Mouse (Mus musculus) limb, embryonic 11.5 days (tissue): ENCODE data around the gene Gabrb3. TPM values are rescaled to one million over a fixed set of nuclear protein-coding genes. Genes with fewer than 3 reads are reported as not detected.

Experiments
- ATAC-seq: fragments of 200-750 bp; cut with Nextera tagmentation; 2 replicates; pipeline ENCODE4 v1.8.0; 2017; ENCODE audit warnings: low read depth; ENCODE audit not compliant: insufficient number of reproducible peaks, low FRiP score, low TSS enrichment
- DNase-seq: peaks from one replicate; pipeline ENCODE4 v3.0.0-alpha.2; 2015; ENCODE audit warnings: low spot score
- H3K27ac ChIP-seq: fragments of 300-500 bp; sonication (generic); replicated peaks from 2 replicates; pipeline ENCODE4 v1.5.1; 2014; ENCODE audit warnings: low read depth, mild to moderate bottlenecking, low read length
- H3K27me3 ChIP-seq: fragments of 300-500 bp; sonication (generic); 2 replicates; pipeline ENCODE4 v1.6.1; 2014; ENCODE audit warnings: mild to moderate bottlenecking, low read length, mixed read lengths; ENCODE audit not compliant: control insufficient read depth, insufficient read depth
- H3K36me3 ChIP-seq: fragments of 300-500 bp; sonication (generic); 2 replicates; pipeline ENCODE4 v1.6.1; 2014; ENCODE audit warnings: mild to moderate bottlenecking, low read length, moderate library complexity, mixed read lengths; ENCODE audit not compliant: control insufficient read depth, insufficient read depth
- H3K4me1 ChIP-seq: fragments of 300-500 bp; sonication (generic); 2 replicates; pipeline ENCODE4 v1.6.1; 2014; ENCODE audit warnings: low read length, mixed read lengths; ENCODE audit not compliant: control insufficient read depth, insufficient read depth
- H3K4me2 ChIP-seq: fragments of 300-500 bp; sonication (generic); 2 replicates; pipeline ENCODE4 v1.6.1; 2014; ENCODE audit warnings: low read depth, mild to moderate bottlenecking, moderate library complexity; ENCODE audit not compliant: severe bottlenecking
- H3K4me3 ChIP-seq: fragments of 300-500 bp; sonication (generic); 2 replicates; pipeline ENCODE4 v1.5.1; 2014; ENCODE audit warnings: low read depth, low read length
- H3K9ac ChIP-seq: fragments of 300-500 bp; sonication (generic); 2 replicates; pipeline ENCODE4 v1.6.1; 2014; ENCODE audit warnings: mild to moderate bottlenecking, low read length
- H3K9me3 ChIP-seq: fragments of 300-500 bp; sonication (generic); 2 replicates; pipeline ENCODE4 v1.6.1; 2016; ENCODE audit warnings: low read length; ENCODE audit not compliant: control insufficient read depth
- WGBS: fragments of 180-500 bp; shearing (Covaris S2); extraction: QIAGEN DNeasy Blood & Tissue Kit; methylation state at CpG from one replicate; pipeline ENCODE4 v1.1.7; 2014; 5-methylcytosine and 5-hydroxymethylcytosine counted together
- polyA plus RNA-seq: library from polyadenylated mRNA; unstranded; fragments of >200 nt; fragmentation: Nextera tagmentation; extraction: Ambion mirVana; gene quantifications from 2 replicates; pipeline ENCODE4 v1.2.1, GENCODE M21; 2014

Gabrb3 gene
- polyA plus RNA-seq, 1 experiment from 2014 or later = 0.69 TPM

DNA sequence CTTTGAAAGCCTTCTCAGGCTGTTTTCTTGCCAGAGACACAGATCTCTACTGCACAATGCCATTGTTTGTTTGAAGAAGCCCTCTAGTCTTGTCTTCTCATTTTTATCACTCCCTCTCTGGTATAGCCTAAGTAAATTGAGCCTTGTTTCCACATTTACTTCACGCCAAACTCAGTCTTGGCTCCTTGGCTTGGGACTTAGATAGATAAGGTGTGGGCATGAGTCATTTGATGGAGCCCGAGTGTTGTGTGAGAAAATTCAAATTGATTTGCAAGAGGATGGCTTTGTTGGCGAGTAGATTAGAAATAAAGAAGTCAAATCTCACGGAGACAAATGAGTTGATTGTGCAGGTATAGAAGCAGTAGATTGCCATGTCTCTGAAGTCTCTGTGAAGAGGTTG lies 204.2 kb downstream of the Gabrb3 start:
- no peaks in the 10 kb centered on the region for H3K4me1 ChIP-seq
- no peak overlapping the region for H3K9ac ChIP-seq
- no peak overlapping the region for H3K4me3 ChIP-seq
- H3K9me3 ChIP-seq = no peaks in the 10 kb centered on the region
- no peak overlapping the region for H3K4me2 ChIP-seq
- DNase-seq = no peak
- no peaks in the 10 kb centered on the region for H3K36me3 ChIP-seq
- WGBS = 84% methylated on average over 4 of the region's 4 CpGs
- H3K27ac ChIP-seq = no peak overlapping the region
- ATAC-seq = no peak
- no peaks in the 10 kb centered on the region for H3K27me3 ChIP-seq

DNA sequence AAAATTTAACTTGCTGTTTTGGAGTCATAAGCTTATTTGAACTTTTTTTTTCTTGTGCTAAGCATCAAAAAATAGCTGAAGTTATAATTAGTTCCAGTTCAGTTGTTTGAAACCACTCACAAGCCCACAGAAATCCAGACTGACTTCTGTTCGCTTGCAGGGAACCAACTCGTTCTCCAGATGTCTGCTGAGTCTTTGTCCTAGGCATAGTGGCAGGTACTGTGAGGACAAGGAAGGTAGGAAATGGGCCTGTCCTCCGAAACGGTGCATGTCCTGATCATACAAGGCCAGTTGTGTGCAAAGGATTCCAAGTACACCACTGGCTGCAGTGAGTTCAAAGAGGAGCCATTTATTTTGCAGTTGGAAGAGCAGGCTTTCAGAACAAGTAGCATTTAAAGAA lies 215.5 kb downstream of the Gabrb3 start:
- Histone ChIP-seq H3K4me2 (no peak overlapping the region), H3K27me3 (no peaks in the 10 kb centered on the region), H3K4me3 (no peak overlapping the region), H3K27ac (no peak overlapping the region), H3K36me3 (no peaks in the 10 kb centered on the region), H3K4me1 (no peaks in the 10 kb centered on the region), H3K9ac (no peak overlapping the region), H3K9me3 (no peaks in the 10 kb centered on the region)
- ATAC-seq (no peak), DNase-seq (no peak)
- 64% methylated on average over 4 of the region's 4 CpGs for WGBS

DNA sequence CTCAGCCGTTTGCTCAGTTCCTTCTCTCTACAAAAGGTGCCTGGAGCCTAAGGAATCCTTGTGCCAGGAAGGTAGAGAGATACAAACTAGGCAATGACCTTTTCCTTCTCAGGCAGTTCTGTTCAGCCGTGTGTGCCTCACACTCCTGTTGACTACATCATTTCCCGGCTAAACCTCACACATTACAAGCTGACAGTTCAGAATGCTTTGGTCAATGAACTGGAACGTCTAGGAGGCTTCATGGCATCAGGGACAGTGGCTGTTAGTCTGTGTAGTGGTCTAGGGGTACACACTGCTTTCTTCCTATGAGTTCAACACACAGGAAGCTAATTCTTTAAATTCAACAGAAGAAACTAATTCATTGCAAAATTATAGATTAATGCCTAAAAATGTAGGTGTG lies 216.2 kb downstream of the Gabrb3 start:
- Histone ChIP-seq H3K4me2 (no peak overlapping the region), H3K4me3 (no peak overlapping the region), H3K9me3 (no peaks in the 10 kb centered on the region), H3K4me1 (no peaks in the 10 kb centered on the region), H3K36me3 (no peaks in the 10 kb centered on the region), H3K27ac (no peak overlapping the region), H3K27me3 (no peaks in the 10 kb centered on the region), H3K9ac (no peak overlapping the region)
- DNase-seq = no peak
- 62% methylated on average over 4 of the region's 4 CpGs for WGBS
- ATAC-seq = no peak

DNA sequence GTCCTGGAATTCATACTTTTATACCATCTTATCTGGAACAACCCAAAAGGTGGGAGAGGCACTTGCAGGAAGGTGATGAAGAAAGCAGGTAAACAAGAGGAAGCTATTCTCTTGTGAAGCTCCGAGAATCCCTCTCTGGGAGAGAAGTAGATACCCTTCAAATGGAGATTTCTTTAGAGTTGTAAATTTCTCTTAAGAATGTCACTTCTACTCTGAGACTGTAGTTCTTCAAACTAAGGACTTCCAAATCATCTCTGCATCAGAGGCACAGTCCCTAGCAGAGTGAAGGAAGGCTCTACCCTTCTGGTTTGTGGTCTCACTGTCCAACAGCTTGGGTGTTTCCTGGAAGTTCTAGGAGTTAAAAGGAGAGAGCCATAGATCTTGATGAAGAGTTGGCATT lies 221.3 kb downstream of the Gabrb3 start:
- 57% methylated on average over 1 of the region's 1 CpGs for WGBS
- no peak for DNase-seq

DNA sequence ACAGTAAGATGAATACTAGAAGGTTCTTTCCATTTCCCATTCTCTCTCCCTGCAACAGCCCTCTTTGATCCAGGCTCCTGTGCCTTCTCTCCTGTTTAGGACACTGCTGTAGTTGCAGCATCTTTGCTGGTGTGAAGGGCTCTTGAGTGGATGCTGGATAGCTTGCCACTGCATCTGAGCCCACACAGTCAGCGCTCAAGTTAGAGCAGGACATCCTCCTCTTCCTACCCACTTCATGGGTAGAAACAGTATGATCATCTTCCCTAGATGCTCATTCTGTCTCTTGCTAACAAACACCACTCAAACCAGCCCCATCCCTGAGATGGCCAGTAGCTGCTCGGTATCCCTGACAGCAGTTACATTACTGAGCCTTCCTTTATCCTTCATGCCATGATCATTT lies 227.9 kb downstream of the Gabrb3 start:
- WGBS = 87% methylated on average over 2 of the region's 2 CpGs
- ATAC-seq = no peak

More for the DNA sequence above, 221.3 kb downstream of the Gabrb3 start:
- Histone ChIP-seq H3K27me3 (no peaks in the 10 kb centered on the region), H3K4me1 (no peaks in the 10 kb centered on the region), H3K4me3 (no peak overlapping the region), H3K9me3 (no peaks in the 10 kb centered on the region), H3K27ac (no peak overlapping the region), H3K4me2 (no peak overlapping the region), H3K9ac (no peak overlapping the region), H3K36me3 (no peaks in the 10 kb centered on the region)
- ATAC-seq = no peak

DNA sequence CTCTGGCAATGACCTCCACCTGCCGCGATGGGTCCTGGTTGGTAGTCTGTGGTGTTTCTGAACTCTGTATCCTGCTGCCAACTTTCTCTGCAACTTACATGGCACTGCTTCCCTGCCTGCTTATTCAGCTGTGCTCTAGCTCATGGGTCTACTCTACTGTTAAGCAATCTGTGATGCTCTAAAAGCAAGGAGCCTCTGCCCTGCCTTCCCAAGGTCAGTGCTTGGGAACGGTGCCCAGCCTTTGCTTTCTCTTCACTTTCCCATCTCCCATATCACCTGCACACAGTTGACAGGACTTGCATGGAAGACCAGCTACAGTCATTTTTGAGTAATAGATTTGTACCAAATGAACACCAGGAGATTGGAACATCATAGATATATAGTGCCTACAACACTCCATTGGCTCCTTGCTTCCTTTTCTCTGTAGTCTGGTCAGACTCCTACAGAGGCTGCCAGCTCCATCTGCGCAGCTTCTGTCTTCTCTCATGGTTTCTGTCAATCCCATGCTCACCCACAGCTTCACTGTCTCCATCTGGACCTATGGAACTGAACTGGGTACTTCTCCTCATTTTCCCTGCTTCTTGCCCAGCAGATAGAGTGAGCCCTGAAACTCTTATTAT lies 228.8 kb downstream of the Gabrb3 start:
- 94% methylated on average over 4 of the region's 4 CpGs for WGBS
- Histone ChIP-seq H3K9me3 (no peaks in the 10 kb centered on the region), H3K27me3 (no peaks in the 10 kb centered on the region), H3K27ac (no peak overlapping the region), H3K4me1 (no peaks in the 10 kb centered on the region), H3K36me3 (no peaks in the 10 kb centered on the region), H3K4me3 (no peak overlapping the region), H3K9ac (no peak overlapping the region), H3K4me2 (no peak overlapping the region)
- ATAC-seq (no peak), DNase-seq (no peak)

More for the DNA sequence above, 227.9 kb downstream of the Gabrb3 start:
- Histone ChIP-seq H3K4me2 (no peak overlapping the region), H3K9ac (no peak overlapping the region), H3K4me1 (no peaks in the 10 kb centered on the region), H3K9me3 (no peaks in the 10 kb centered on the region), H3K4me3 (no peak overlapping the region), H3K27me3 (no peaks in the 10 kb centered on the region), H3K27ac (no peak overlapping the region), H3K36me3 (no peaks in the 10 kb centered on the region)
- no peak for DNase-seq

DNA sequence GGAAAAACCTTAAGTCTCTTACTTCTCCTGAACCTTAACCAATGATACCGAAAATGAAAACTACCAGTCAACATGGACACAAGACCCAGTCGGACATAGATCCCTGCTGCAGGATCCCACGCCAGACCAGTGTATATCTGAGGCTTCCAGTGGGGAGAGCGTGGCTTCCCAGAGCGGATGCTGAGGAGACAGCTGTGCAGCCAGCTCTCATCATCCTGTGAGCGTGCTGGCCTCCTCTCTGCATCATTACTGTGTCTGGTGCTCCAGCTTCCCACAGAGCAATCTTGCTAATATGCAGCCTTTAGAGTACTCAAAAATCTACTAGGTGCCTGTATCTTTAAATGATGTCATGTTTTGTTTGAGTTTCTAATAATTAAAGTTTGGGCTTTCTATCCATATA lies 257.9 kb downstream of the Gabrb3 start:
- no peak for ATAC-seq
- H3K9ac ChIP-seq = no peak overlapping the region
- no peak overlapping the region for H3K4me2 ChIP-seq
- no peaks in the 10 kb centered on the region for H3K9me3 ChIP-seq
- no peak for DNase-seq
- H3K27me3 ChIP-seq = no peaks in the 10 kb centered on the region
- H3K4me3 ChIP-seq = no peak overlapping the region
- WGBS = 87% methylated on average over 6 of the region's 6 CpGs
- no peaks in the 10 kb centered on the region for H3K4me1 ChIP-seq
- H3K36me3 ChIP-seq = no peaks in the 10 kb centered on the region
- no peak overlapping the region for H3K27ac ChIP-seq

DNA sequence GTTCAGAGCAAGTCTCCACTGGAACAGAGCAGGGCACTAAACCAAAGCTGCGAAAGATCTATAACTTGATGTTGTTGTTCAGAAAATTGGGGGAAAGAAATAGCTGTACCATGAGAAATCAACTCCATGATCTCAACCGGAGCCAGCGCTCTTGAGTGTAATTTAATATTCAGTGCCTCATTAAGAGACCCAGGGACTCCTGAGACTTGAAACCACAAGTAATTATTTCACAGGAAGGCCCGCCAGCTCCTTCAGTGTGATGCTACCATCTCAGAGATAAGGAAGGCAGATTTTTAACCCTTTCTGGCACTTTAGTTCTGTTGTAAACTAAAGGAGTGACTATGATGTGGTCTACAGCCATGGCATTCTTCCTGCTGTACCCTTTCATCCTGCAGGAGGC lies 270.3 kb downstream of the Gabrb3 start:
- no peak overlapping the region for H3K9ac ChIP-seq
- DNase-seq = no peak
- H3K4me2 ChIP-seq = no peak overlapping the region
- ATAC-seq = no peak
- H3K27ac ChIP-seq = no peak overlapping the region
- no peaks in the 10 kb centered on the region for H3K36me3 ChIP-seq
- no peaks in the 10 kb centered on the region for H3K9me3 ChIP-seq
- WGBS = 75% methylated on average over 4 of the region's 4 CpGs
- H3K4me1 ChIP-seq = no peaks in the 10 kb centered on the region
- no peaks in the 10 kb centered on the region for H3K27me3 ChIP-seq
- H3K4me3 ChIP-seq = no peak overlapping the region

DNA sequence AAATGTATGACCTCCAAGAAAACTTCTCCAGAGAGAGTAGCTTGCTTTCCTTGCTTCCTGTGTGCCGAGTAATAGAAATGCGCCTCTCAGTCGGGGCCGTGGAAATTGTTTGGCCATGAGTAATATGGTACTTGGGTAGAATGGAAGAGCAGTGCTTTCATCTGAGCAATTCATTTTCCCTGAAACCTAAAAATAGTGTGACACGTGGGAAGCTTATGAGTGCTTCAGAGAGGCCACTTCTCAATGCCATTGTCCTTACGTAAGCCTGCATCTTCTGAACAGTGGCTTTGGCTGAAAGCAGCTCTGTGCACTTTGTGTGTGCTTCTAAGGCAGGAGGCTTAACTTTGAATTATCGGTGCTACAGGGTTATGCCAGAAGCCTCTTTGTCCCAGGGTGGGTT lies 280.9 kb downstream of the Gabrb3 start:
- ATAC-seq = no peak
- H3K9me3 ChIP-seq = no peaks in the 10 kb centered on the region
- no peaks in the 10 kb centered on the region for H3K36me3 ChIP-seq
- WGBS = 88% methylated on average over 7 of the region's 7 CpGs
- DNase-seq = no peak
- no peak overlapping the region for H3K4me2 ChIP-seq
- no peak overlapping the region for H3K9ac ChIP-seq
- no peak overlapping the region for H3K4me3 ChIP-seq
- H3K27me3 ChIP-seq = no peaks in the 10 kb centered on the region
- H3K4me1 ChIP-seq = no peaks in the 10 kb centered on the region
- no peak overlapping the region for H3K27ac ChIP-seq
